Mouse (Mus musculus) 3T3-L1 (cell line): ENCODE measurements around the gene Odf3l1.
A peak's percentile ranks its signal among the peaks of the same experiment; 100 is the strongest.

ENCODE experiments used
- DNase-seq: peaks from one replicate; pipeline ENCODE4 v3.0.0-alpha.2; 2015; ENCODE audit warnings: low read depth, low spot score

The Odf3l1 gene

DNA sequence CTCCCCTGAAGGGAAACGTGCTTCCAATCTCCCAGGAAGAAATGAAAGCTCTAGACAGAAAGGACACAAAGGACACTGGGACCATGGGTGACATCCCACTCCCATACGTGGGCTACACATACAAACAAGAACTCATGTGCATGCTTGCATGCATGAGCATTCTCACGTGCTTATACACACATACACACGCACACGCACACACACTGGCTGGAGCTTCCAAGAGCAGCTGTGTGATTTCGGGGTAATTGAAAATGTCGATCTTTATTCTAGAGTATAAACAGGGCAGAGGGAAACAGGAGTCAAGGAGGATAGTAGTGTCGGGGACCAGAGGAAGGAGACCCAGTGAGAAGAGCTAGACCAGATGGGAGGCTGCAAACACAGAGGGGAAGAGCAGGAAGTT is 19.8 kb downstream of the Odf3l1 start:
- DNase-seq: no peak

DNA sequence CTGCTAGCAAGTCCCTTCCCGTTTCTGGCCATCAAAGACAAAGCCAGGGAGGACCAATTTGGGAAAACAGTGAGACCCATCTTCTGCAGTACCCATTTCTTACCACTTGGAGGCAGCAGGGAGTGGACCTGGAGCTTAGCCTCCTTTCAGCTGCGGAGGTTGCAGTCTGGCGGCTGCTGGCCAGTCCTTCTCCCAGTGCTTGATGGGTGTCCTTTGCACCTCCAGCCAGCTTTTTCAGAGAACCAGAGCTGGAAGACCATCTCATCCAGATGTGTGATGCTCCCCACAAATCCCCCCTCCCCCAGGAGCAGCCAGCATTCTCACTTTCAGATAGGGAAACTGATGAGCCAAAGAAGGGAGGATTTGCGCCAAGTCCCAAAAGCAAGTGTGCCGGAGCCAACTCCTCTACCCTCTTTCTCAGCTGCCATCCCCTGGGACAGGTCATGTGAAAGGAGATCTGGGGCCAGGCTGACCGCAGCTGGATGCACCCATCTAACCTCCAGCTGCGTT is 20.7 kb downstream of the Odf3l1 start:
- DNase-seq: peak; percentile 85

DNA sequence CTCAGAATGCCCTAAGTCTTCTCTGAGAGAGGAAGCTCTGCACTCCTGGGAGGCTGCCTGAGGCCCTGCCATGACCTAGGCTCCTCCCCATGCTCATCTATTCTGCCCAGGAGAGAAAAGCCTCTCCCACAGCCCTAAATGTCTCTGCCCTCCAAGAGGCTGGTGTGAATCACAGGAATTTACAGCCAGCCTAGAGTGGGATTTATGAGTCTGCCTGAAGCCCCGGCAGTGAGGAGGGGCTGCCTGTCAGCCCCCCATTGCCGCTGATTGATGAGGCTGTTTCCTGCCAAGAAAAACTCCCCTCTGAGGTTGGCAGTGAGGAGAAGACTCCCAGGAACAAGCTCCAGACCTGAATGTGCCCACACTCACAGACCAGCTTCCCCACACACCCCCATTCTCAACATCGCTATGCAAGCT is 22.2 kb downstream of the Odf3l1 start:
- DNase-seq: no peak

DNA sequence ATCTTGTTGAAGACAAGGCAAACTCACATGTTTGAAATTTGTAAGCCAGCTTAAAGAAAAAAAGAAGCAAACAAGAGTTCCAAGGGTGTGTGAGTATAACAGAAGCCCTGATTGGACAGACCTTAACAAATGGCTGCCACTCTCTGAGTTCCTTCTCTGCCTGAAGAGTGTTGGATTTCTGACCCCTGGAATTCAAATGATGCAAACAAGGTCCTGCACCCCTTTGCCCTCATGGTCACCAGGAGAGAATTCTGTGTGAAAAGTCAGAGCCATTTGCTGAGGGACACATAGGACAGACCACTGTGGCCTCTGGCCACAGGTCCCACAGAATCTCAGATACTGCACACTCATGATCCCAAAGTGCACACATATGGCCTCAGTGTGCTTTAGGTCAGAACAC is 22.6 kb downstream of the Odf3l1 start:
- DNase-seq: no peak

DNA sequence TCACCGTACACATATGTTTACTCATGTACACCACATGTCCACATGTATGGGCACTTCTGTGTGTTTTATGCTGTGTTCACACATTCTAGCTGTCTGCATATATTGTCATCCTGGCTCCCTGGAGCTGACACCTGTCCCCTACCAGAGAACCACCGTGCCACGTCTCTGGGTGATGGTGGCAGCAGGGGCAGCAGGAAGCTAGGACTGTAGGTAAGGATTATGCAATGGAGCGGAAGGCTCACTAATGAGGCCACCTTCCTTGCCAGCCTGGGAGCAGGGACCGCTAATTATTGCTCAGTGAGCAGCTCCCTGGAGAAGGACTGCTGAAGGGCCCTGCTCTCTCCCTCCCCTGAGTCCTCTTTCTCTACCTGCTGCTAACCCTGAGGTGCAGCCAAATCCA is 23.8 kb downstream of the Odf3l1 start:
- DNase-seq: no peak

DNA sequence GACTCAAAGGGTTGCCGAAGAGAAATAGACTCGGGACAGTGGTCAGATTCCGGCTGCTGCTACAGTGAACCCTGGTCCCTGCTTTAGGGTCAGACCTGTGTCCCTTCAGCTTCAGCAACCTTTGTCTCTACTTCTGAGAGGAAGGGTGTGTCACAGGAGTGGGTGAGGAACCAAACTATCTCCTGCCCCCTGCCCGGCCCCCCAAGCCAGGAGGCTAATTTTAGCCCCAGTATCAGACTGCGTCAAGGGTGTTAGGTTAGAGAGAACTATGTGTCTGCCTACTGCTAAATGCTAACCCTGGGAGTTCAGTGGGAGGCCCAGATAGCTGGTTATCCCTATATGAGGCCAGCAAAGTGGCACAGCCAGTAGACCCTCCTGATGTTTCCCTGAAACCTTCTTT is 29.3 kb downstream of the Odf3l1 start:
- no peak for DNase-seq

DNA sequence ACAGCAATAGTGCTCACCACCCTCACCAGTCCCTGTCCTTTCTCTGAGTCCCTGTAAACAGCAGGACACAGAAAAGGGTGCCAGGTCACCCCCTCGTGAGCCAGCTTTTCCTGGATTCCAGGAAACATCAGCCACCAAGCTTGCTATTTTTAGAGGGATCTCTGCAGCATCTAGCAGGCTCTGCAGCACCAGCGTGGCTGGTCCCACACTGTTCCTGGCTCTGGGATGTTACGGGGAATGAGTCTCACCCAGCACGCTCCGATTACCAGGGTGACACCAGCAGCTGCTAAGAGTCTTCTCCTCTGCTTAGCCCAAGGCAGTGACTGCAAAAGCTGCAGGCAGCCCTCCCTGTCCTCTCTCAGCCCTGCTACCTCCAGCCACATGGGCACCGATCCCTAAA is 31.6 kb downstream of the Odf3l1 start:
- no peak for DNase-seq

DNA sequence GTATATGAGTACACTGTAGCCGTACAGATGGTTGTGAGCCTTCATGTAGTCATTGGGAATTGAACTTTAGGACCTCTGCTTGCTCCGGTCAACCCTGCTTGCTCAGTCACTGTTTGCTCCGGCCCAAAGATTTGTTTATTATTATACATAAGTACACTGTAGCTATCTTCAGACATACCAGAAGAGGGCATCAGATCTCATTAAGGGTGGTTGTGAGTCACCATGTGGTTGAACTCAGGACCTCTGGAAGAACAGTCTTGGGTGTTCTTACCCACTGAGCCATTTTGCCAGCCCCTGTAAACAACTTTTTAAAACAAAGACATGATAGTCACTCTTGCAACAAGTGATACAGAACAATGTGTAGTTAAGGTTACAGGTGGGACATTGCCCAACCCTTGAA is 32.6 kb downstream of the Odf3l1 start:
- peak; percentile 31 for DNase-seq

DNA sequence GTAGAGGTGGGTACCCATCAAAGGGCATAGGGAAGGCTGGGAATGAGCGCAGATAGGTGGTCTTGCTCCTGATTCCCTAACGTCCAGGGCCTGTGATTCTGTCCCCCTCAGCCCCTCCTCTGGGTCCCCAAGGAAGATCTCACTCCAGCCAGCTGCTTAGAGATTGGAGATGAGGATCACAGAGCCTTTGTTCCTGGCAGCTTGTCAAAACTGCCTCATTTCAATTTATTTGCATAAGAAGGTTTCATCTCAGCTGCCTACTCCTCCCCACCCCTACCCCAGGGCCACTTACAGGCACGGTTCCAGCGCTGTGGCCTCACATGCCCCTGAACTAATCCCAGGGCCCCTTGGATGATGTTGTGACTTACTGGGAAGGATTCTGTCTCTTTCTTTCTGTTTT is 34.3 kb downstream of the Odf3l1 start:
- DNase-seq: no peak

DNA sequence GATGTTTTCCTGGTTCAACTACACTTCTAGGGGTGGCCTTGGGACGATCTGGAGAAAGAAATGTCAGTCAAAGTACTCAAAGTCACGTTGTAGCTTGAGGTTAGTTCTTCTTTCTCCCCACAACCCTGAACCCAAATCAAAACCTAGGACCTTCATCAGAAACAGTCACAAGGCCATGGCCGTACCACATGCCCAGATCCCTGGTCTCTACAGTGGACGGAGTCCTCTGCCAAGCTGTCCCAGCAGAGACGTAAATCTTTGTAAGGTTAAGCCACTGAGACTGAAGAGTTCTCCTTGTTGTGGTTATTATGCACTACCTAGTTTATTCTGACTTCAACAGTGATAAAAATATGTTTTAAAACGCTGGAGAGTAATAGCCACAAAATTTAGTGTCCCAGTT is 35.6 kb downstream of the Odf3l1 start:
- DNase-seq: no peak

DNA sequence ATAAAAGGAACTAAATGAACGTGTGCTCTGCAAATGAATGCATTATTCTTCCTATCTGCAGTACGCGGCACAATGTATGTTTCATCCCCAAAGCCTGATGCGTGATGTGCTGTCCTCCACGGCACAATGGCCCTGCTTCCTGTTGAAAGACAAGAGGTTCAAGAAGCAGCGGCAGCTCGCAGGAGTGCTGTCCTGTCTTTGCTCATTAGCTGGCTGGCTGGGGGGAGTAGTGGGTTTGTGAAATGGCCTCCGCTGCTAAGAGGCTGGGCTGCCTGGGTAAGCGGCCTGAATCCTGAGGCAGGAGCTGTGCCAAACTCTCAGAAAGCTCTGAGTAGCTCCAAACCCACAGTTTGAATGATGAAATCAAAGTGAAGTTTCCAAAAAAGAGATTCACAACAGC is 36.3 kb downstream of the Odf3l1 start:
- no peak for DNase-seq

DNA sequence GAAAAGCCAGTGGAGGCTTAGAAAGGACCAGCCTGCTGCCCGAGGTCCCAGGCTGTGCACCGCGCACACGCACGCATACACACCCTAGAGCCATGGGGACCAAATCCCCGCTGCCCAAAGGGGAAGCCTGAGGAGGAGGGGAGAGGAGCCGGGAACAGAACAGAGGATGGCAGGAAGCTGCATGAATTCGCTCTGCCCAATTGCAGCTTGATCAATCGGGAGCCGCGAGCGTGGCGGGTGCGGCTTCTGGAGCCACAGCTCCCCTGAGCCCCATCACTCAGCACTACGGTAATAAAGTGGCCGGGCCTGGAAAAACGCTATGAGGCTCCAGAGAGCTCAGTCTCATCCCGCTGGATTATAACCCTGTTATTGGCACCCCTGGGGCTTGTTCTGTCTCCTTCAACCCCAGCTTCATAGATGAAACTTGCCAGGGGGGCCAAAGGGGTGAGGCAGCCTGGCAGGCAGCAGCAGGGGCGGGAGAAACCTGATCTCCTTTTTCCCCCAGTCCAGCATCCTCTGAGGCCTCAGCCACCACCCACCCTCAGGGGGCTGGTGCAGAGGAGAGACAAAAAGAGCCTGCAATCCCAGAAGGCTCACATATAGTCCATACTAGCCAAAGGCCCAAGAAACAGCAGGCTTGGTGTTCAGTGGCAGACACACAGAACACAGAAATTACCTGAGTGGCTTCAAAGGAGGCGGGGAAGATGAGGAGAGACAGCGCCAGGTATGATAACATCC is 38.8 kb downstream of the Odf3l1 start:
- no peak for DNase-seq

DNA sequence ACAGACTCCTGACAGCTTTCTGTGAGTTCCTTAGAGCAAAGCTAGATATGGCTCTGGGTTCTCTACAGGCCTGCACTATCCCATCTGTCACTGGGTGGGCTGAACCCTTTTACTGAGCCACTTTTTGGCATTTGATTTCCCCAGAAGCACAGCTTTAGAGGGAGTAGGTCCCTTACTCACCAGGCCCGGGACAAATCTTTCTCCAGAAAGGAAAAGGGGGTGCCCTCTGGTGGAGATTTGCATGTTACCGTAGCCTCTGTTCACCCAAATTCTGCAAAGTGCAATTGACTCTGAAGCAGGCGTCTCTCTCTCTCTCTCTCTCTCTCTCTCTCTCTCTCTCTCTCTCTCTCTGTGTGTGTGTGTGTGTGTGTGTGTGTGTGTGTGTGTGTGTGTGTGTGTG is 39.6 kb downstream of the Odf3l1 start:
- DNase-seq: peak; percentile 47

DNA sequence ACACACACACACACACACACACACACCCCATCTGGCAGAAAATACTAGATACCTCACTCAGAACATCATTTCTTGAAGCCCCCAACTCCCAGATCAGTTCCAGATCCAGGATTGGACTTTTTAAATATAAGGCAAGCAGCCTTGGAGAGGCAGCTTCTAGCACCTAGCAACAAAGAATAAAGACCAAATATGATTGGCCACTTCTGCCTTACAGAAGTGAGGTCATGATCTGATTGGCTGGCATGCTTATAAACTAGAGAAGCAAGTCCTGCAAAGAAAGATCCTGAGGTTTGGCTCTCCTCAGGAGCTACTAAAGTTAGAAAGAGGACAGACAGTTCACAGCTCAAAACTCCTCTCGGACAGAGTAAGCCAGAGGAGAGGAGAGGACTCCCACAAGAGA is 53.6 kb downstream of the Odf3l1 start:
- no peak for DNase-seq

DNA sequence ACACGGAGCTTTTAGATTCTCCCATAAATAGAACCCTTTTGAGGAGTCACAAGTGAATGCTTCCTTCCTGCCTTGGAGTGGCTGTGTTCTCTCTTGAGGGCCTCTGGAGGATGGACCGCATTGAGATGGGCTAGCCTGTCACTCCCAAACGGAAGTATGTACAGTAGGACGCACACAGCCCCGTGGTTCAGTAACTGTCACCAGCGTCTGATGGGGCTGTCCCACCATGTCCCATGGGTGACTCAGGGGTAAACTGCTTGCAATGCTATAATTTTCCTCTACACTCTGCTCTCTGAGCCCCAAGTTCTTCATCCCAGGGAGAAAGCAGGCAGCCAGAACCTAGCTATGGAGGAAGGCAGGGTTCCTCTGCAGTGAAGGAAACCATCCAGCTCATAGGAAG is 56.5 kb downstream of the Odf3l1 start:
- DNase-seq: no peak

DNA sequence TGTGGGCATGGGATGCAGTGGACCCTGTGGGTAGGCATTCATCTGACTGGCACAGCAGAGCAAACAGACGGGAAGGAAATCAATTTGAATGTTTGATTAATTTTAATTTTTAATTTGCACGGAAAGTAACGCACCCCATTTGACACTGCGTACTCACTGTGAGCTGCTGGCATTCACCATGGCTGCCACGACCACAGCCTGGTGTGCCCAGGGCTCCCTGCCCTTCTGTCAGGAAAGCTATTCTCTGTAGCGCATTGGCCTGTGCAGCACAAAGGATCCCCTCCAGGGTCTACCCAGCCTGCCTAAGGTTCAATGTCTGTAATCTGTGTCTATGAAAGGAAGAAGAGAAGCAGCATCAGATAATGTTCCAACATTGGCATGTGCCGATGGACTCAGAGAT is 61.3 kb downstream of the Odf3l1 start:
- no peak for DNase-seq
